Mouse (Mus musculus): Measurements from ENCODE around the gene Trp53i11. TPM values are rescaled to one million over a fixed set of nuclear protein-coding genes. Genes with fewer than 3 reads are reported as not detected.

Trp53i11 gene
- polyA plus RNA-seq, 1 experiment = 54.5 TPM

- TF ChIP-seq CTCF (IDR thresholded peaks at IDR 0.05; ENCODE audit: borderline replicate concordance, insufficient read depth, low read depth, low read length) (no peak), POLR2A (IDR thresholded peaks at IDR 0.05; ENCODE audit: borderline replicate concordance, insufficient read depth, low read length) (no peak)
- WGBS = 87% methylated on average over 5 of the region's 5 CpGs
- DNase-seq = no peak
- Histone ChIP-seq H3K4me1 (ENCODE audit: control insufficient read depth, insufficient read depth, low read length) (peaks cover 37% of the 10 kb centered on the region), H3K27ac (ENCODE audit: insufficient read depth, low read length) (no peak overlapping the region), H3K4me3 (replicated peaks; ENCODE audit: insufficient read depth, low read depth, low read length) (no peak overlapping the region), H3K27me3 (ENCODE audit: control insufficient read depth, insufficient read depth, low read length) (no peaks in the 10 kb centered on the region)
Observed at GRCm38 (mm10) chr2:93172460-93172859, 14.9 kb upstream of the Trp53i11 start.

- H3K4me3 ChIP-seq (replicated peaks; ENCODE audit: insufficient read depth, low read depth, low read length) = no peak overlapping the region
- TF ChIP-seq POLR2A (IDR thresholded peaks at IDR 0.05; ENCODE audit: borderline replicate concordance, insufficient read depth, low read length) = no peak
- TF ChIP-seq CTCF (IDR thresholded peaks at IDR 0.05; ENCODE audit: borderline replicate concordance, insufficient read depth, low read depth, low read length) = no peak
- WGBS = 54% methylated on average over 5 of the region's 5 CpGs
- no peak overlapping the region for H3K27ac ChIP-seq (ENCODE audit: insufficient read depth, low read length)
- no peak for DNase-seq
- no peaks in the 10 kb centered on the region for H3K27me3 ChIP-seq (ENCODE audit: control insufficient read depth, insufficient read depth, low read length)
- peaks cover 42% of the 10 kb centered on the region for H3K4me1 ChIP-seq (ENCODE audit: control insufficient read depth, insufficient read depth, low read length)
Observed at GRCm38 (mm10) chr2:93174159-93174558, 13.2 kb upstream of the Trp53i11 start.

- H3K27me3 ChIP-seq (ENCODE audit: control insufficient read depth, insufficient read depth, low read length) = no peaks in the 10 kb centered on the region
- H3K27ac ChIP-seq (ENCODE audit: insufficient read depth, low read length) = no peak overlapping the region
- H3K4me3 ChIP-seq (replicated peaks; ENCODE audit: insufficient read depth, low read depth, low read length) = no peak overlapping the region
- no peak for DNase-seq
- H3K4me1 ChIP-seq (ENCODE audit: control insufficient read depth, insufficient read depth, low read length) = peaks cover 41% of the 10 kb centered on the region
- 81% methylated on average over 5 of the region's 5 CpGs for WGBS
- TF ChIP-seq CTCF (IDR thresholded peaks at IDR 0.05; ENCODE audit: borderline replicate concordance, insufficient read depth, low read depth, low read length) (no peak), POLR2A (IDR thresholded peaks at IDR 0.05; ENCODE audit: borderline replicate concordance, insufficient read depth, low read length) (no peak)
Observed at GRCm38 (mm10) chr2:93175278-93175677, 12.1 kb upstream of the Trp53i11 start.

- H3K4me3 ChIP-seq (replicated peaks; ENCODE audit: insufficient read depth, low read depth, low read length) = no peak overlapping the region
- no peaks in the 10 kb centered on the region for H3K27me3 ChIP-seq (ENCODE audit: control insufficient read depth, insufficient read depth, low read length)
- DNase-seq = no peak
- TF ChIP-seq POLR2A (IDR thresholded peaks at IDR 0.05; ENCODE audit: borderline replicate concordance, insufficient read depth, low read length) = no peak
- no peak for TF ChIP-seq CTCF (IDR thresholded peaks at IDR 0.05; ENCODE audit: borderline replicate concordance, insufficient read depth, low read depth, low read length)
- H3K4me1 ChIP-seq (ENCODE audit: control insufficient read depth, insufficient read depth, low read length) = peaks cover 40% of the 10 kb centered on the region
- no peak overlapping the region for H3K27ac ChIP-seq (ENCODE audit: insufficient read depth, low read length)
- WGBS = 71% methylated on average over 2 of the region's 2 CpGs
Observed at GRCm38 (mm10) chr2:93175721-93176120, 11.6 kb upstream of the Trp53i11 start.

- no peaks in the 10 kb centered on the region for H3K27me3 ChIP-seq (ENCODE audit: control insufficient read depth, insufficient read depth, low read length)
- no peak for TF ChIP-seq POLR2A (IDR thresholded peaks at IDR 0.05; ENCODE audit: borderline replicate concordance, insufficient read depth, low read length)
- no peak for TF ChIP-seq CTCF (IDR thresholded peaks at IDR 0.05; ENCODE audit: borderline replicate concordance, insufficient read depth, low read depth, low read length)
- H3K4me1 ChIP-seq (ENCODE audit: control insufficient read depth, insufficient read depth, low read length) = peaks cover 36% of the 10 kb centered on the region
- DNase-seq = peak; percentile 48 to 57
- no peak overlapping the region for H3K4me3 ChIP-seq (replicated peaks; ENCODE audit: insufficient read depth, low read depth, low read length)
- 49% methylated on average over 4 of the region's 4 CpGs for WGBS
- H3K27ac ChIP-seq (ENCODE audit: insufficient read depth, low read length) = no peak overlapping the region
Observed at GRCm38 (mm10) chr2:93176193-93176798, 11.1 kb upstream of the Trp53i11 start.

GRCm38 (mm10) chr2:93176871-93177667, 10.3 kb upstream of the Trp53i11 start:
- DNase-seq = peak in 1 of 2 experiments; percentile 46
- 42% methylated on average over 17 of the region's 17 CpGs for WGBS
- TF ChIP-seq CTCF (IDR thresholded peaks at IDR 0.05; ENCODE audit: borderline replicate concordance, insufficient read depth, low read depth, low read length) (no peak), POLR2A (IDR thresholded peaks at IDR 0.05; ENCODE audit: borderline replicate concordance, insufficient read depth, low read length) (no peak)
- Histone ChIP-seq H3K27me3 (ENCODE audit: control insufficient read depth, insufficient read depth, low read length) (no peaks in the 10 kb centered on the region), H3K27ac (ENCODE audit: insufficient read depth, low read length) (no peak overlapping the region), H3K4me1 (ENCODE audit: control insufficient read depth, insufficient read depth, low read length) (peaks cover 36% of the 10 kb centered on the region), H3K4me3 (replicated peaks; ENCODE audit: insufficient read depth, low read depth, low read length) (no peak overlapping the region)

GRCm38 (mm10) chr2:93177668-93178312, 9.6 kb upstream of the Trp53i11 start:
- 62% methylated on average over 20 of the region's 20 CpGs for WGBS
- TF ChIP-seq POLR2A (IDR thresholded peaks at IDR 0.05; ENCODE audit: borderline replicate concordance, insufficient read depth, low read length) = no peak
- no peak for DNase-seq
- Histone ChIP-seq H3K27me3 (ENCODE audit: control insufficient read depth, insufficient read depth, low read length) (no peaks in the 10 kb centered on the region), H3K27ac (ENCODE audit: insufficient read depth, low read length) (no peak overlapping the region), H3K4me1 (ENCODE audit: control insufficient read depth, insufficient read depth, low read length) (peaks cover 36% of the 10 kb centered on the region), H3K4me3 (replicated peaks; ENCODE audit: insufficient read depth, low read depth, low read length) (no peak overlapping the region)

Data from cerebellum, adult 2 months (tissue).